Mouse (Mus musculus): ENCODE measurements around the gene Map3k20. TPM values are rescaled to one million over a fixed set of nuclear protein-coding genes. Genes with fewer than 3 reads are reported as not detected.

Gene Map3k20
- total and polyA plus RNA-seq, 2 experiments from 2014 or later = 3.5 to 6.0 TPM

GRCm38 (mm10) chr2:72330955-72331481, 45.6 kb downstream of the Map3k20 start:
- no peaks in the 10 kb centered on the region for H3K27me3 ChIP-seq (ENCODE audit: insufficient read depth, low read length)
- WGBS = 90% methylated on average over 12 of the region's 12 CpGs
- H3K4me3 ChIP-seq (ENCODE audit: low read length) = no peak overlapping the region
- H3K36me3 ChIP-seq (ENCODE audit: insufficient read depth, low read length) = no peaks in the 10 kb centered on the region
- H3K4me2 ChIP-seq (ENCODE audit: low read depth, low read length) = no peak overlapping the region
- no peak overlapping the region for H3K9ac ChIP-seq (replicated peaks; ENCODE audit: low read length)
- DNase-seq (ENCODE audit: low spot score) = no peak
- no peak for TF ChIP-seq CTCF (IDR thresholded peaks at IDR 0.05; ENCODE audit: low read depth)
- no peak for ATAC-seq
- H3K9me3 ChIP-seq (ENCODE audit: low read length) = no peaks in the 10 kb centered on the region
- no peak overlapping the region for H3K27ac ChIP-seq
- H3K4me1 ChIP-seq (ENCODE audit: insufficient read depth, low read length) = no peaks in the 10 kb centered on the region

GRCm38 (mm10) chr2:72332067-72332466, 46.6 kb downstream of the Map3k20 start:
- Histone ChIP-seq H3K27me3 (ENCODE audit: insufficient read depth, low read length) (no peaks in the 10 kb centered on the region), H3K9me3 (ENCODE audit: low read length) (no peaks in the 10 kb centered on the region), H3K4me2 (ENCODE audit: low read depth, low read length) (no peak overlapping the region), H3K27ac (no peak overlapping the region), H3K9ac (replicated peaks; ENCODE audit: low read length) (no peak overlapping the region), H3K4me1 (ENCODE audit: insufficient read depth, low read length) (no peaks in the 10 kb centered on the region), H3K4me3 (ENCODE audit: low read length) (no peak overlapping the region), H3K36me3 (ENCODE audit: insufficient read depth, low read length) (no peaks in the 10 kb centered on the region)
- DNase-seq (ENCODE audit: low spot score) (no peak), ATAC-seq (no peak)
- no peak for TF ChIP-seq CTCF (IDR thresholded peaks at IDR 0.05; ENCODE audit: low read depth)
- WGBS = 79% methylated on average over 4 of the region's 4 CpGs

GRCm38 (mm10) chr2:72333210-72333609, 47.8 kb downstream of the Map3k20 start:
- H3K4me3 ChIP-seq (ENCODE audit: low read length) = no peak overlapping the region
- DNase-seq (ENCODE audit: low spot score) = no peak
- no peaks in the 10 kb centered on the region for H3K36me3 ChIP-seq (ENCODE audit: insufficient read depth, low read length)
- no peak overlapping the region for H3K9ac ChIP-seq (replicated peaks; ENCODE audit: low read length)
- H3K27ac ChIP-seq = no peak overlapping the region
- no peaks in the 10 kb centered on the region for H3K4me1 ChIP-seq (ENCODE audit: insufficient read depth, low read length)
- no peaks in the 10 kb centered on the region for H3K9me3 ChIP-seq (ENCODE audit: low read length)
- WGBS = 76% methylated on average over 3 of the region's 3 CpGs
- TF ChIP-seq CTCF (IDR thresholded peaks at IDR 0.05; ENCODE audit: low read depth) = no peak
- no peak overlapping the region for H3K4me2 ChIP-seq (ENCODE audit: low read depth, low read length)
- H3K27me3 ChIP-seq (ENCODE audit: insufficient read depth, low read length) = no peaks in the 10 kb centered on the region
- ATAC-seq = no peak

- ATAC-seq = no peak
- no peak overlapping the region for H3K4me3 ChIP-seq (ENCODE audit: low read length)
- no peaks in the 10 kb centered on the region for H3K27me3 ChIP-seq (ENCODE audit: insufficient read depth, low read length)
- no peak for DNase-seq (ENCODE audit: low spot score)
- no peak for TF ChIP-seq CTCF (IDR thresholded peaks at IDR 0.05; ENCODE audit: low read depth)
- WGBS = 94% methylated on average over 3 of the region's 3 CpGs
- no peak overlapping the region for H3K27ac ChIP-seq
- H3K36me3 ChIP-seq (ENCODE audit: insufficient read depth, low read length) = no peaks in the 10 kb centered on the region
- H3K9ac ChIP-seq (replicated peaks; ENCODE audit: low read length) = no peak overlapping the region
- no peaks in the 10 kb centered on the region for H3K4me1 ChIP-seq (ENCODE audit: insufficient read depth, low read length)
- no peaks in the 10 kb centered on the region for H3K9me3 ChIP-seq (ENCODE audit: low read length)
- H3K4me2 ChIP-seq (ENCODE audit: low read depth, low read length) = no peak overlapping the region
Observed at GRCm38 (mm10) chr2:72336840-72337239, 51.4 kb downstream of the Map3k20 start.

- no peak for TF ChIP-seq CTCF (IDR thresholded peaks at IDR 0.05; ENCODE audit: low read depth)
- Histone ChIP-seq H3K27me3 (ENCODE audit: insufficient read depth, low read length) (no peaks in the 10 kb centered on the region), H3K9me3 (ENCODE audit: low read length) (no peaks in the 10 kb centered on the region), H3K27ac (no peak overlapping the region), H3K4me2 (ENCODE audit: low read depth, low read length) (no peak overlapping the region), H3K36me3 (ENCODE audit: insufficient read depth, low read length) (no peaks in the 10 kb centered on the region), H3K4me1 (ENCODE audit: insufficient read depth, low read length) (no peaks in the 10 kb centered on the region), H3K9ac (replicated peaks; ENCODE audit: low read length) (no peak overlapping the region), H3K4me3 (ENCODE audit: low read length) (no peak overlapping the region)
- ATAC-seq (no peak), DNase-seq (ENCODE audit: low spot score) (no peak)
- 92% methylated on average over 3 of the region's 3 CpGs for WGBS
Observed at GRCm38 (mm10) chr2:72345281-72345680, 59.8 kb downstream of the Map3k20 start.

GRCm38 (mm10) chr2:72351329-72351728, 65.9 kb downstream of the Map3k20 start:
- TF ChIP-seq CTCF (IDR thresholded peaks at IDR 0.05; ENCODE audit: low read depth) = no peak
- H3K9ac ChIP-seq (replicated peaks; ENCODE audit: low read length) = no peak overlapping the region
- H3K4me3 ChIP-seq (ENCODE audit: low read length) = no peak overlapping the region
- no peak overlapping the region for H3K27ac ChIP-seq
- DNase-seq (ENCODE audit: low spot score) = no peak
- no peaks in the 10 kb centered on the region for H3K4me1 ChIP-seq (ENCODE audit: insufficient read depth, low read length)
- no peaks in the 10 kb centered on the region for H3K36me3 ChIP-seq (ENCODE audit: insufficient read depth, low read length)
- ATAC-seq = no peak
- no peaks in the 10 kb centered on the region for H3K9me3 ChIP-seq (ENCODE audit: low read length)
- 86% methylated on average over 5 of the region's 5 CpGs for WGBS
- H3K4me2 ChIP-seq (ENCODE audit: low read depth, low read length) = no peak overlapping the region
- H3K27me3 ChIP-seq (ENCODE audit: insufficient read depth, low read length) = no peaks in the 10 kb centered on the region

- Histone ChIP-seq H3K36me3 (ENCODE audit: insufficient read depth, low read length) (no peaks in the 10 kb centered on the region), H3K9ac (replicated peaks; ENCODE audit: low read length) (no peak overlapping the region), H3K27me3 (ENCODE audit: insufficient read depth, low read length) (no peaks in the 10 kb centered on the region), H3K4me1 (ENCODE audit: insufficient read depth, low read length) (no peaks in the 10 kb centered on the region), H3K27ac (no peak overlapping the region), H3K4me3 (ENCODE audit: low read length) (no peak overlapping the region), H3K4me2 (ENCODE audit: low read depth, low read length) (no peak overlapping the region), H3K9me3 (ENCODE audit: low read length) (no peaks in the 10 kb centered on the region)
- 94% methylated on average over 8 of the region's 8 CpGs for WGBS
- ATAC-seq = no peak
- TF ChIP-seq CTCF (IDR thresholded peaks at IDR 0.05; ENCODE audit: low read depth) = no peak
- no peak for DNase-seq (ENCODE audit: low spot score)
Observed at GRCm38 (mm10) chr2:72351776-72352175, 66.3 kb downstream of the Map3k20 start.
